Mouse (Mus musculus) hindlimb bud, embryonic 11.5 days (tissue): ENCODE data around the gene Sft2d2.
A peak's percentile ranks its signal among the peaks of the same experiment; 100 is the strongest.

Experiments
- DNase-seq: peaks from one replicate; pipeline ENCODE4 v3.0.0-alpha.2; 2012; ENCODE audit warnings: low read depth, low spot score; ENCODE audit errors: extremely low spot score

Gene Sft2d2

DNA sequence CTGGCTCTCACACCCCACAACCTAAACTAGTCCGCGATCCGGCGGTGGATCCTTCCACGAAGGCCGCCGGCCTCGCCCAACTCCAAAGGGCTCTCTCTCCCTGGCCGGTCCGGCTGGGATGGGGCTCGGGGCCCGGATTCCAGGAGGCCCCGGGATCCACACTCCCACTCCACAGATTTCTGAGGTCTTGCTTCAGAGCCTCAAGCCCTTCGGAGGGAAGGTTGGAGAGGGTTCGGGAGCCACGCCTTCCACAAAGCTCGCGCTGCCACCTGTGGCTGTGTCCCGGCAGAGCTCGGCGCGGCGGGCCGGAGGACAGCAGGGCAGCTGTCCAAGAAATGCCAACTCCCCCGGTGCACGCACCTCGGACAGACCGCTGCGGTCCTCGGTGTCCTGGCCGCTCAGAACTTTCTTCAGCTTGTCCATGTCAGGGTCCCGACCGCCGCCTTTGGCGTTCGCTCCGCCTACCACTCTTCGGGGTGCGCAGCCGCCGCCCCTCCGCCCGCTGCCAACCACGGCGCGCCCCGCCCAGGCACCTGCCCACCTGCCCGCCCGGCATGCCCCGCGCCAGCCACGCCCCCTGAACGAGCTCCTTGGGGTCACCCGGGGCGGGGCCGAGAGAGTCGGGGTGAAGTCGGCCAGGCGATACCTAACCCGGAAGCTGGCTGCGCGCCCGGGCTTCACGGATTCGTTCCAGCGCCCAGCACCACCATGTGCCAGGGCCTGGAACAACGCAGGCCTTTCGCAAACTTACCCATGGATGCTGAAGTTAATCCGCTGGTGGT lies at the start of gene Sft2d2:
Gene Sft2d2, minus strand, starts transcription at position 559 of the 782 bp plus-strand sequence.
- DNase-seq = no peak

DNA sequence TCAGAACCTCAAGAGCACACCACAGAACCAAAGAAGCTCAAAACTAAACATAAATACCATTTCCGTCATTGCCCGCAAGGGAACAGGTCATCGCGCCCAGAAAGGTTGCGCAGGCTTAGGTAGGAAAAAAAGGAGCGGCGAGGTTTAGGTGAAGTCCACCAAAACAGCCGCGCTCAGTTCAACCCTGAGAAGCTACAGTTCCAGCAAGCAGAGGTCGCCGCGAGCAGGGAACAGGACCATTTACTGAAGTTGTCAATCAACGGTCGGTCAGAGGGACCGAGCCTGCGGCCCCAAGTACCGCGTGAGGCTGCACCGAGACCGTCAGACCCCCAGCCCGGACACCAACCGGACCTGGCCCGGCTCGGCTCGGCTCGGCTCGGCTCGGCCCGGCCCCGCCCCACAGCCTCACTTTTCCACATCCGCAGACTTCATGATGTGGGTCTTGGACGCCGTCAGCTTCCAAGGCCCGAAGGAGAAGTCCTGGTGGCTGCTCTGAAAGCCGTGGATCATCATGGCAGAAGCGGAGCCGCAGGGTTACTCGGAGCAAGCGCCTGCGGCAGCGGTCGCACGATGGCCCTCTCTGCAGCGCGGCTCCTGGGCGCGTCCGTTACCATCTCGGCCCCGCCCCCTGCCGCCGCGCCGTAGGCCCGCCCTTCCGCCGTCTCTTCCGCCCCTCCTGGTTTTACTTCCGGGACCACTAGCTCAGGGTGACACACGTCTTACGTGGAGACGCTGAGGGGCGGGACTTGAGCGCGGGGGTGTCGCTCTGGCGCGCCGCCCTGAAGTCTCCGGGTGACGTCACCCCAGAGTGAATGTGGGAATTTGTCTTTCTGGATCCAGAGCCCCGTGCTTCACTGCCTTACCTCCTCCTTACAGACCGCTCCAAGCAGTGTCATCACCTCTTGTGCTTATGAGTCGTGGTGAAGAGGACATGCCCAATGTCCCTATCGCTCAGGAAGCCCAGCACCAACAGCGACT lies 42.4 kb upstream of the Sft2d2 start, which contains the start of gene Tiprl:
Gene Tiprl, minus strand, starts transcription at position 676 of the 978 bp plus-strand sequence.
- peak; percentile 77 for DNase-seq

DNA sequence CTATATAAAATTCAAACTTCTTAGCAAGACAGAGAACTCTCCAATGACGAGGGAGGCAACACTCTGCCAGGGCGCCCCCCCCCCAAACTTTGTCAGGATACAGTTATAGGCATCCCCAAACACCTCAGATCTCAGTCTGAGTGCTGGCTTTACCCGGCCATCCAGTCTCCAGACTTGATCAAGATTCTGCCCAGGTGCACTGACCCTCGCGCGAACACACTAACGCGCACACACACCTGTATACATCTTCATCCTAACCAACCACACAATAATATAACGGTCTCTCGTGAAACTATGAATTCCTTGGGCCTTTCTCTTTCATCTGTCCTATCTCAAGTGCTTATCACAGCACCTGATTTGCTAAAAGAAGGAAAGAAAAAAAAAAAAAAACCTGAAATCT lies 41.6 kb upstream of the Sft2d2 start:
- DNase-seq = no peak

DNA sequence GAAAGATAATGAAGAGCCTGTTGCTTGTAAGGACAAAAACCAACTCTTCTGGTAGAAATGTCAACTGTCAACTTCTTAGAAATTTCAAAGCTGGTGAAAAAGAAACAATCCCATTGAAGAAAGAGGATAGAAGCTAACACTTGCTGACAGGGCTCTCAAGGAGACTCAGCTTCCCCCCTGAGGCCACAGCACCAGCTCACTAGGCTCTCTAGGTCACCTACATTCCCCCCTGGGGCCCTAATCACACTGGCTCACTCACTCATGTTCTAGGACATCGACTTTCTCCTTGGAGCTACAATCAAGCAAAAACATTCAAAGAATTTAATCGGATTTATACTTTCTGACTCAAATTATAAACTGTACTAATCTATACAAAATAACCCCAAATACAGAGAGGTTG lies 39.6 kb upstream of the Sft2d2 start:
- DNase-seq = no peak

DNA sequence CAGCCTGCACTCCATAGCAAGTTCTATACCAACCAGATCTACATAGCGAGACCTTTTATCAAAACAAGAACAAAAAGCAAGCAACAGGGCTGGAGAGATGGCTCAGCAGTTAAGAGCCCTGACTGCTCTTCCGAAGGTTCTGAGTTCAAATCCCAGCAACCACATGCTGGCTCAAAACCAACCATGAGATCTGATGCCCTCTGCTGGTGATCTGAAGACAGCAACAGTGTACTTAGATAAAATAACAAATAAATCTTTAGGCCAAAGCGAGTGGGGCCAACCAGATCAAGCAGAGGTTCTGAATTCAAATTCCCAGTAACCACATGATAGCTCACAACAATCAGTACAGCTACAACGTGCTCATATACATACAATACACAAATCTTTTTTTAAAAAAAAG lies 36.5 kb upstream of the Sft2d2 start:
- no peak for DNase-seq

DNA sequence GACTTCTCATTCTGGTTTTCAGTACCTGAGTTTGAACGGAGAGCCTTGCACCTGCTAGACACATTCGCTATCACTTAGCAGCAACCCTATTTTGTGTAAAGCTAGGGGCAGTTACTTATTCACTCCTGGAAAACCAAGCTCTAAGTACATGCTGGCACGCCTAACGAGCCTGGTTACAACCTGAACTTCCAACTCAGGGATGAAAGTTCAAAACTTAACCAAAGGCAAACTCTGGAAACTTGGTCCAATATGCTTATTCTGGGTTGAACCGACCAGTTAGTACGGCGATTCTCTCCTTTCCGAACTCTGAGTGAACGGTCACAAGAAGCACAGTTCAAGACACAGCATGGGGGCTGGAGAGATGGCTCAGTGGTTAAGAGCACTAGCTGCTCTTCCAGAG lies 35.3 kb upstream of the Sft2d2 start:
- no peak for DNase-seq

DNA sequence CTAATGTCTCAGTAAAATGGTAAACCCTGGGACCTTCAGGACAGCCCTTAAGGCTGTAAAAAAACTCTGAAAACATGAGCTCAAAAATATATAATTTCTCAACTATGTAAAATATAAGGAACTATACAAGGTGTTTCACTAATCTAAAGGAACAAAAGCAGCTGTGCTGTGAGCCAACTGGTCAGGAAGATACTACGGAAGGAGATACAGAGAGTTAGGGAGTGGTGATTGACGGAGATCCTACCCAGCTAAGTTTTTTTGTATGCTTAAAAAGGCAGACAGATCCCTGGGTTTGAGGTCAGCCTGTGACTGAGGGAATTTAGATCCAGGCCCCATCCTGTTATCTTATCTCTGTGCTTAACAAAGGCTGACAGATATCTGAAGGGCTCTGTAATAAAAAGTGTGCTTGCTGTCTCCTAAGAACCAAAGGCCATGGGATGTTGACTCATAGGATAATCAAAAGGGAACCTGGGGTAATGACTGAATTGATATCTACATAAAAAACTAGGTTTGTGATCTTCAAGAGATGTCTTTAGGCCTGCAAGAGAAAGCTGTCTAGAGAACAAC lies 22.9 kb upstream of the Sft2d2 start:
- DNase-seq = no peak

DNA sequence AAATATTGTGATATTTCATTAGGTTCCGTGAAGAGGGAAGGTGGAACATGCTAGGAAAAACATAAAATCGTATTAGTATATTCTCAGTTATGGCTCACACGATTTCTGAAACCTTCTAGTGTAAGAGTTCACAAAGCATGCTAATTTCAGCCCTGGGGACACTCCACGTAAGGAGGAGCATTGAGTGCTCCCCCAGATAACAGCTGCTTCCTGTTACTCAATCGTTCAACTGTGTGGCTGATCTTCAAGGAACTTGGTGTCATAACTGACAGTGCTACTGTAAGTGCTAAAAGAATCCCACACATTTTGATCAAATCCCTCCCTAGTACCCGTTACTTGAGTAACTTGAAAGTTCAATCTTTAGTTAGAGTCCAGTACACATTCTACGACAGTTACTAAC lies 21.6 kb upstream of the Sft2d2 start:
- no peak for DNase-seq

DNA sequence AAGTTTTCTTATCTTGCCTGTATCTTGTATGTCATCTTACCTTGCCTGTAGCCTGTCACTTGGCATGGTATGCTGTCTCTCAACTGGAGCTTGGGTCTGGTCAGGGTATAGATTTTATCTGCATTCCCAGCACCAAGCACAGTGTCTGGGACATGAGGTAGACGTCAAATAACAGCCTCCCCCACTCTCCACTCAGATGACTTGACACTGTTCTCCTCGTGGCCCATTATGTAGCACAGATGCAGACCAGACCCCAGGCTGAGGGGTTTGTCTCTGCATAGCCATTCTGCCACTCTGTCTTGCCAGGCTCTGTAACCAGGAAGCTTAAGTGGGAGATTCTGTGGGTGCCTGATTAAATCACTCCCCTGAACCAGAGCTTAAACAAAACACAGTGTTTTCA lies 11.4 kb upstream of the Sft2d2 start:
- no peak for DNase-seq

DNA sequence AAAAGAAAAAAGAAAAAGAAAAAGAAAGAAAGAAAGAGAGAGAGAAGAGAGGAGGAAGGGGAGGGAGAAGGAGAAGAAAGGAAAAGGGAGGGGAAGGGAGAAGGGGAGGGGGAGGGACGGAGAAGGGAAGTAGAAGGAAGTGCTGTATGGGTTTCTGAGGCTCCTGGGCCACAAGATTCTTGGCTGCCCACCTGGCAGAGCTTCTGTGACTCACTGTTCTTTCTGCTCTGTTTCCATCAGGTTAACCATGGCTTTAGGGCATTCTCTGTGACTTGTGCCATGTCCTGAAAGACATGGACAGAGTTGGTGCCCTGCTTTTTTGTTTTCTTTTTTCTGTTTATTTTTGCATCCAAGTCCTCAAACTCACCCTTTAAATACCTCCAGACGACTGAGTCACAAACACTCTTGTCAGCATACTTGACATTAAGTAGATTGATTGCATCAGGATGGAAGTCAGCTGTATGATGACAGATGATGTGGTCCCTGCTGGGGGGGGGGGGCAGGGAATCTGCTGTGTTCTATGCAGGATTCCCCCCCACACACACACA lies 9.3 kb upstream of the Sft2d2 start:
- no peak for DNase-seq

DNA sequence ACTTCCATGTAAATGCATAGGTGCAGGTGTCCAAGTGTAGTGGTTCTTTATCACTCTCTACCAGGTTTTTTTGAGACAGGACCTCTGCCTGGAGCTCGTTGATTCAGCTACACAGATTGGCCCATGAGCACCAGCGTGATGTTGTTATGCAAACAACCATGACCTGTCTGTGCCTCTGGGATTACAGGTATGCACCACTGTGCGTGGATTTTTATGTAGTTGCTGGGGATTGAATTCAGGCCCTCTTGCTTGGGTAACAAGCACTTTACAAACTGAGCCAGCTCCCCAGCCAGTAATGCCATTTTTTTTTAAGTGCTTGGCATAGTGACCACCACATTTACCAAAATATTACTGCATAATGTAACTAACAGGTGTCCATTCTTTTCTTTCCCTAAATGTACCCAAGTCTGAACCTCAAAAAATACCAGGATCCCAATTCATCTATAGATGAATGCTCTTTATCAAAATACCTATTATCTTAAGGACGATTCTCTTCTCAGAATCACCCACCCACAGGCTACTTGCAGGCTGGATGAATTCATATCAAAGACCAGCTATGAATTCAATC lies 7.3 kb upstream of the Sft2d2 start:
- DNase-seq = no peak

DNA sequence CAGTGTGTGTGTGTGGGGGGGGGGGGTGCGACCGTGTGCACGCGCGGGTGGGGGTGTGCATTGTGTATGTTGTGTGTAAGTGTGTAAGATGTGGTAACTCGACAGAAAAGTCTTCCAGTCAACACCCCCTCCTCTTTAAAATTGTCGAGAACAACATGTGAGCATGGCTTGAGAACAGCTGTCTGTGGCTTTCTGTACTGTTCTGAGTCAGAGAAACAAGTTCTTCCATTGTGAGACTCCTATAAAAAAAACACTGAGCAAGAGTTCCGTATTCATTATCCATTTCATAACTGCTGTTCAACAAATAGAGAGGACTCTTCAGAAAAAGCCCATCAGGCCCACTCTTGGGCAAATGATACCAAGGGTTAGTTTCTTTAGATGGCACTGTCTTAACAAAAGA lies 6.5 kb upstream of the Sft2d2 start:
- no peak for DNase-seq

DNA sequence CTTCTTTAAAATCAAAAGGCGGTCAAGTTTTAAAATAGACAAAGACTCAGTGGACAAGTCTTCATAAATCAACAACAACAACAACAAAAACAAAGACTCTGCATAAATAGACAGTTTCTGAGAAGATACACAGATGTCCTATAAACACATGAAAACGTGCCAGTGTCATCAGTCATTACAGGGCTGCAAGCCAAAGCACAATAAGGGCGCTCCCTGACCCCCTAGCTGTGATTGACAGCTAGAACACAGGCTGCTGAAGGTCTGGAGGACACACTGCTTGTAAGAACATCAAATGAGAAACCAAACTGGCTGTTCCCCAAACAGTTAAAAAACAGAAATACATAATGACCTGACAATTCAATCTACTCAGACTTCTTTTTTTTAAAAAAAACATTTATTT lies 5.4 kb upstream of the Sft2d2 start:
- no peak for DNase-seq

DNA sequence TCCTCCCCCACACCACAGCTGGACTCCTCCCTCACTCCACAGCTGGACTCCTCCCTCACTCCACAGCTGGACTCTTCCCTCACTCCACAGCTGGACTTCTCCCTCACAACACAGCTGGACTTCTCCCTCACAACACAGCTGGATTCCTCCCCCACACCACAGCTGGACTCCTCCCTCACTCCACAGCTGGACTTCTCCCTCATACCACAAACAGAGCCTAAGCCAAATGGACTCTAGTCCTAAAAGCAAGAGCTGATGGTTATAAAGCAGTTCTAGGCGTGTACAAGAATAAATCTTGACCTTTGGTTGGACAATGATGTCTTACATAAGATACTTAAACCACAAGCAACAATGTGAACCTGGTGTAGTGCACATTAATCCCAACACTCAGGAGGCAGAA lies 4.7 kb upstream of the Sft2d2 start:
- DNase-seq = no peak

DNA sequence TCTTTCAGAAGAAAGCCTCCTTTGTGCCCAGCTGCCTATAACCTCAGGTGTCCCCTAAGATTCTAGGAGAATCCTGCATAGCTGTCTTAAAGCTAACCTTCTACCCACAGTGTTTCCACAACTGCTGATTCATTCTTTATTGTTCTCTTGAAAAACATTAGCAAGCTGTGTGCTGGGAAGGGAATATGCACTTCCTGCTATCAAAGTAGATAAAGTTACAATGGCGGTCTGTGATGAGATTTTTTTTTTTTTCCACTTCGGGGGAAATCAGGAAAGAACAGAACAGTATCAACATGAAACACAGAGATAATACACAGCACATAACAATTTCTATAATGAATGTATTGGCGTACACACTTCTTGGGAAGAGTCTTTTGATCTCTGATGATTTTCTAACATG lies 3.6 kb upstream of the Sft2d2 start:
- DNase-seq = no peak

DNA sequence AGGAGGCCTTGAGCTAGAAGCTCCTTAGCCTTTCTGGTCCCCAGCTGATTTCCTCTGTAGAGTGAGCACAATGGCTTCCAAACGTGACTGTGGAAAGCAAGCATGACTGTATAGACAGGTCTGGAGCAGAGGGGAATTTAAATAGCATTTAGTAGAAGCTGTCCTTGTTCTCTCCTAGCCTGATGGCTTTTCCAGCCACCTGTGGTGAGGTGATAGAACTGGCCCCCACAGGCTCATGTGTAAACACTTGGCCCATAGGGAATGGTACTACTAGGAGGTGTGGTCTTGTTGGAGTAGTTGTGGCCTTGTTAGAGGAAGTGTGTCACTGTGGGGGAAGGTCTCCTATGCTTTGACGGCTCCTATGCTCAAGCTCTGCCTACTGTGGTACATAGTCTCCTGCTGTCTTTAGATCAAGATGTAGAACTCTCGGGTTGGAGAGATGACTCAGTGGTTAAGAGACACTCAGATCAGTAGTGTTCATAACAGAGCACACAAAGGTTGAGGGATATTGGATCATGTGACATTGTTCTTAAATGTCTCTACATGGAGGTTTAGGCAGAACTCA lies 1.2 kb upstream of the Sft2d2 start:
- no peak for DNase-seq

DNA sequence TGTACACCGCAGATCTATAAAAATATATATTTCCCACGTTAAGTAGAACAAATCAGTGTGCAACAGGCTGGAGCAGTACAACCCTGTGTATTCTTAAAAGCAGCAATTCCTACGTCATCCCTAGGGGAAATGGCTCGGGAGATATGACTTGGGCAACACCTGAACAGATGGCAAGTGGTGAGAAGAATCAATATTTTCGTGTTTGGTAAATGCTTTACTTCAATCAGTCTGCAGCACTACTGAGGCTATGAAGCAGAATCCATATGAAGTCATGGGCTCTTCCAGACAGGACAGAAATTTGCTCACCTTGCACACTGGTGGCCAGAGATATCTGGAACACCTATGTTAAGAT lies 400 bp upstream of the Sft2d2 start:
- DNase-seq = no peak

DNA sequence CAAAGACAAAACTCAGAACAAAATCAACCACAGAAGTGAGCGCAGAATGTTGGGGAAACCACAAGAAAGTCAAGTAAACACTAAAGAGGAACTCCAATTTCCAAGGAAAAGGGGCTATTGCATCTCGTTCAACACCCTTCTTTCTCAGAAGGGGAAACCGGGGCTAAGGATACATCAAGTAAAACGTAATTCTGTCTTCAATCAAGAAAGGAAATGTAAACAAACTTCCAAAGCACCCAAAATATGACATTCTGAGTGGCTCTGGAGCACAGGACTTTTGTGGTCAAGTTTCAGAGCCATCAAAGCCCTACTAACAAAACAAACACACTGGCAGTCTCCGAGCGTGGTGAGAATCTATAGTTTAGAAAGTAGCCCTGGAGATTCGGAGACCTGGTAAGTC lies 812 bp downstream of the Sft2d2 start:
- no peak for DNase-seq

DNA sequence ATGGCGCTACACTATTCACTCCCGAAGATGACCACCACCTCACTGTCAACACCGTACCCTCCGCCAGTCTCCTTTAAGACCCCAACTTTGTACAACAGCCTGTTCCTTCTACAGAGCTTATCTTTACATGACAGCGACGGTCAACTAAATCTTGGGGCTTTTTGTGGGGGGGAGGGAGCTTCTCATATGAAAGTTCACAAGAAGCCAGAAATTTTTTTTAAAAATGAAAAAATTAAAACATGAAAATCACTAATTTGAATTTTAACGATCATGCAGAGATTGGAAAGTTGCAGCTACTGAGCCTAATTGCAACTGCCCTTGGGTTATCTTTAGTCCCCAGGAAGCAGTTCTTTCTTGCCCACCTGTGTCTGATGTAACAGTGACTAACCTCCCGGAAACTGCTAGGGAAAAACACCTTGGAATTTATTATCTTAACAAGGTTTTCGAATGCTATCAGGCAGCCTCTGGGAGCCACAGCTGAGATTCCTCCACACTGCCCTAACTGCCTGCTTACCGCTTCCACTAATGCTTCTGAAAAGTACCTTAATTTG lies 1.4 kb downstream of the Sft2d2 start:
- DNase-seq = no peak

DNA sequence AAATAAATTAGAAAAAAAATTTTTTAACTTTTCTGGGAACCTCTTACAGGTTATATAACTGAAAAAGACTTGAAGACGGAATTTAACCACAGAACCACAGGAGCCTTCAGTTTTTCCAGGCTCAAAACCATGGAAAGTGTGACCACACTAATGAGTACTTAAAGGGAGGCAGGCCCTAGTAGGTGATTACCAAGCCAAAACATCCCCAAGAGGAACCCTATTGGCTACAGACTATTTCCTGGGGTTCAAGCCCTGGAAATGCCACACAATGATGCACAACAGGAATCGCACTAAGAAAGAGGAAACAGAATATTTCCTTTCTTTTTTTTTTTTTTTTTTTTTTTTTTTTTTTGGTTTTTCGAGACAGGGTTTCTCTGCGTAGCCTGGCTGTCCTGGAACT lies 2.1 kb downstream of the Sft2d2 start:
- no peak for DNase-seq

DNA sequence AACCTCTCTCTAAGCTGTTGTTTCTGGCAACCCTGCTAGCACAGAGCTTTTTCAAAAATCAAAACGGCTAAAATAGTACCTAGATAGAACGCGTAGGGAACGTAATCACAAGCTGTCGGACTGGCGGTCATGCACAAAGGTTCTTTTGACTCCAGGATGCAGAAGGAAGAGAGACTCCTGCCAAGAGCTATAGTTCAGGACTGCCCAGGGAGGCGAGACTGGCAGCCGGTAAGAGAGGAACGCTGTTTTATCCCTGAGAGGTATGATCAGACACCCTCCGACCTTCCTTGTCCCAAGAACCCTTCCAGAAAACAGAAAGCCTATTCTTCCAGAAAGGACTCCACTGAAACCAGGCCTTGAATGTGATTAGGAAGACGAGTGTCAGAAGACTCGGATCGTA lies 2.6 kb downstream of the Sft2d2 start:
- DNase-seq = no peak
